Mouse (Mus musculus): ENCODE results near the gene Irgm2. TPM values are rescaled to one million over a fixed set of nuclear protein-coding genes. Genes with fewer than 3 reads are reported as not detected.
A peak's percentile ranks its signal among the peaks of the same experiment; 100 is the strongest.
"Not testable (repeated sequence)": the region's sequence is repeated elsewhere in the genome, so short reads cannot be mapped to it uniquely, and the experiment has no call there.

Gene Irgm2
- polyA plus RNA-seq, 1 experiment from 2014 or later: 1.3 TPM

- not testable (repeated sequence) for H3K27me3 ChIP-seq (replicated peaks); H3K4me3 ChIP-seq (replicated peaks); H3K36me3 ChIP-seq; H3K27ac ChIP-seq (replicated peaks); H3K9me3 ChIP-seq (replicated peaks); H3K4me1 ChIP-seq; H3K4me2 ChIP-seq; ATAC-seq (ENCODE audit: low FRiP score); H3K9ac ChIP-seq (replicated peaks)
- WGBS: 88% methylated on average over 3 of the region's 3 CpGs
These were observed 35.1 kb downstream of the Irgm2 start for GRCm38 (mm10) chr11:58234551-58234950.

- WGBS: 14% methylated on average over 6 of the region's 6 CpGs
- Histone ChIP-seq H3K9me3 (replicated peaks) (no peaks in the 10 kb centered on the region), H3K4me2 (no peak overlapping the region), H3K36me3 (no peaks in the 10 kb centered on the region), H3K27me3 (replicated peaks) (no peaks in the 10 kb centered on the region), H3K4me1 (peaks cover 7% of the 10 kb centered on the region; the same call in 1 of the 2 replicates), H3K4me3 (replicated peaks) (no peak overlapping the region), H3K27ac (replicated peaks) (no peak overlapping the region), H3K9ac (replicated peaks) (no peak overlapping the region)
- ATAC-seq (ENCODE audit: low FRiP score): no peak
These were observed 35.7 kb downstream of the Irgm2 start for GRCm38 (mm10) chr11:58235152-58235551.

GRCm38 (mm10) chr11:58238840-58239791 lies 39.7 kb downstream of the Irgm2 start:
- Histone ChIP-seq H3K9ac (replicated peaks) (peak overlapping the region; percentile 50), H3K27ac (replicated peaks) (peak overlapping the region; percentile 51; the same call in 1 of the 2 replicates), H3K4me2 (peak overlapping the region; percentile 76), H3K4me3 (replicated peaks) (peak overlapping the region; percentile 46), H3K36me3 (no peaks in the 10 kb centered on the region), H3K9me3 (replicated peaks) (no peaks in the 10 kb centered on the region), H3K4me1 (peaks cover 7% of the 10 kb centered on the region; the same call in 1 of the 2 replicates), H3K27me3 (replicated peaks) (no peaks in the 10 kb centered on the region)
- peak; percentile 93 for ATAC-seq (ENCODE audit: low FRiP score)
- 1% methylated on average over 37 of the region's 37 CpGs for WGBS

- Histone ChIP-seq H3K9me3 (replicated peaks) (no peaks in the 10 kb centered on the region), H3K27me3 (replicated peaks) (no peaks in the 10 kb centered on the region), H3K4me2 (no peak overlapping the region), H3K36me3 (no peaks in the 10 kb centered on the region), H3K4me1 (peaks cover 4% of the 10 kb centered on the region; the same call in 1 of the 2 replicates), H3K4me3 (replicated peaks) (no peak overlapping the region), H3K9ac (replicated peaks) (no peak overlapping the region), H3K27ac (replicated peaks) (no peak overlapping the region)
- no peak for ATAC-seq (ENCODE audit: low FRiP score)
- 36% methylated on average over 4 of the region's 4 CpGs for WGBS
These were observed 47.9 kb downstream of the Irgm2 start for GRCm38 (mm10) chr11:58247294-58247693.

- Histone ChIP-seq H3K27me3 (replicated peaks) (no peaks in the 10 kb centered on the region), H3K36me3 (no peaks in the 10 kb centered on the region), H3K9ac (replicated peaks) (no peak overlapping the region), H3K4me2 (no peak overlapping the region), H3K9me3 (replicated peaks) (no peaks in the 10 kb centered on the region), H3K4me3 (replicated peaks) (no peak overlapping the region), H3K4me1 (peaks cover 4% of the 10 kb centered on the region; the same call in 1 of the 2 replicates), H3K27ac (replicated peaks) (no peak overlapping the region)
- ATAC-seq (ENCODE audit: low FRiP score): no peak
- WGBS: 82% methylated on average over 7 of the region's 7 CpGs
These were observed 50.0 kb downstream of the Irgm2 start for GRCm38 (mm10) chr11:58249203-58249981.

- no peak overlapping the region for H3K9ac ChIP-seq (replicated peaks)
- H3K36me3 ChIP-seq: no peaks in the 10 kb centered on the region
- no peak overlapping the region for H3K27ac ChIP-seq (replicated peaks)
- H3K4me2 ChIP-seq: no peak overlapping the region
- no peaks in the 10 kb centered on the region for H3K27me3 ChIP-seq (replicated peaks)
- no peak overlapping the region for H3K4me3 ChIP-seq (replicated peaks)
- peaks cover 4% of the 10 kb centered on the region; the same call in 1 of the 2 replicates for H3K4me1 ChIP-seq
- WGBS: 90% methylated on average over 5 of the region's 5 CpGs
- ATAC-seq (ENCODE audit: low FRiP score): no peak
- H3K9me3 ChIP-seq (replicated peaks): no peaks in the 10 kb centered on the region
These were observed 51.1 kb downstream of the Irgm2 start for GRCm38 (mm10) chr11:58250550-58250949.

- H3K4me1 ChIP-seq: no peaks in the 10 kb centered on the region
- WGBS: 91% methylated on average over 3 of the region's 3 CpGs
- H3K4me2 ChIP-seq: no peak overlapping the region
- H3K9me3 ChIP-seq (replicated peaks): no peaks in the 10 kb centered on the region
- no peak for ATAC-seq (ENCODE audit: low FRiP score)
- H3K27ac ChIP-seq (replicated peaks): no peak overlapping the region
- no peaks in the 10 kb centered on the region for H3K36me3 ChIP-seq
- no peaks in the 10 kb centered on the region for H3K27me3 ChIP-seq (replicated peaks)
- H3K4me3 ChIP-seq (replicated peaks): no peak overlapping the region
- H3K9ac ChIP-seq (replicated peaks): no peak overlapping the region
These were observed 55.0 kb downstream of the Irgm2 start for GRCm38 (mm10) chr11:58254411-58254810.

- Histone ChIP-seq H3K36me3 (no peaks in the 10 kb centered on the region), H3K4me1 (no peaks in the 10 kb centered on the region), H3K9me3 (replicated peaks) (no peaks in the 10 kb centered on the region), H3K4me3 (replicated peaks) (no peak overlapping the region), H3K27me3 (replicated peaks) (no peaks in the 10 kb centered on the region), H3K4me2 (no peak overlapping the region), H3K9ac (replicated peaks) (no peak overlapping the region), H3K27ac (replicated peaks) (no peak overlapping the region)
- WGBS: 87% methylated on average over 5 of the region's 5 CpGs
- no peak for ATAC-seq (ENCODE audit: low FRiP score)
These were observed 58.4 kb downstream of the Irgm2 start for GRCm38 (mm10) chr11:58257816-58258215.

GRCm38 (mm10) chr11:58260156-58260555 lies 60.7 kb downstream of the Irgm2 start:
- no peaks in the 10 kb centered on the region for H3K9me3 ChIP-seq (replicated peaks)
- no peaks in the 10 kb centered on the region for H3K27me3 ChIP-seq (replicated peaks)
- no peak overlapping the region for H3K4me3 ChIP-seq (replicated peaks)
- ATAC-seq (ENCODE audit: low FRiP score): no peak
- H3K4me1 ChIP-seq: no peaks in the 10 kb centered on the region
- no peak overlapping the region for H3K4me2 ChIP-seq
- H3K27ac ChIP-seq (replicated peaks): no peak overlapping the region
- H3K9ac ChIP-seq (replicated peaks): no peak overlapping the region
- WGBS: 88% methylated on average over 4 of the region's 4 CpGs
- no peaks in the 10 kb centered on the region for H3K36me3 ChIP-seq

- Histone ChIP-seq H3K9me3 (replicated peaks) (no peaks in the 10 kb centered on the region), H3K27me3 (replicated peaks) (no peaks in the 10 kb centered on the region), H3K4me1 (no peaks in the 10 kb centered on the region), H3K27ac (replicated peaks) (no peak overlapping the region), H3K4me2 (no peak overlapping the region), H3K9ac (replicated peaks) (no peak overlapping the region), H3K4me3 (replicated peaks) (no peak overlapping the region), H3K36me3 (no peaks in the 10 kb centered on the region)
- WGBS: 86% methylated on average over 4 of the region's 4 CpGs
- no peak for ATAC-seq (ENCODE audit: low FRiP score)
These were observed 62.4 kb downstream of the Irgm2 start for GRCm38 (mm10) chr11:58261826-58262225.

- no peaks in the 10 kb centered on the region for H3K27me3 ChIP-seq (replicated peaks)
- H3K9me3 ChIP-seq (replicated peaks): no peaks in the 10 kb centered on the region
- no peak overlapping the region for H3K4me2 ChIP-seq
- no peak for ATAC-seq (ENCODE audit: low FRiP score)
- no peak overlapping the region for H3K27ac ChIP-seq (replicated peaks)
- no peaks in the 10 kb centered on the region for H3K36me3 ChIP-seq
- H3K4me1 ChIP-seq: no peaks in the 10 kb centered on the region
- WGBS: 95% methylated on average over 3 of the region's 3 CpGs
- H3K4me3 ChIP-seq (replicated peaks): no peak overlapping the region
- no peak overlapping the region for H3K9ac ChIP-seq (replicated peaks)
These were observed 62.9 kb downstream of the Irgm2 start for GRCm38 (mm10) chr11:58262336-58262735.
